Mouse (Mus musculus): Measurements from ENCODE around the gene Timm23. TPM values are rescaled to one million over a fixed set of nuclear protein-coding genes. Genes with fewer than 3 reads are reported as not detected.

Timm23 gene
- total RNA-seq, 1 experiment = 428 TPM

DNA sequence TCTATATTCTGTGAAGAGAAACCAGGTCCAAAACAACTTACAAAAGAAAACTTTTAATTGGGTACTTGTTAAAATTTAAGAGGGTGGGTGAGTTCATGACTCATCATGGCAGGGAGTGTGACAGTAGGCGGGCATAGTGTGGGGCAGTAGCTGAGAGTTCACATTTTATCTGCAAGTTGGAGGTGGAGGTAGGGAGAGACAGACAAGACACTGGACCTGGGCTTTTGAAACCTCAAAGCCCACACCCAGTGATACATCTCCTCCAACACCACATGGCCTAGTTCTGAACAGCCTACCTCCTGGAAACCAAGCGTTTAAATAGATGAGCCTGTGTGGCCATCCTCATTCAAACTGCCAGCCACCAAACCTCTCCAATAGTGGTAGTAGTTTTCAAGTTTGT is 26.4 kb downstream of the Timm23 start:
- no peak for TF ChIP-seq CHD2 (IDR thresholded peaks at IDR 0.05; ENCODE audit: low read depth, low read length)
- TF ChIP-seq HCFC1 (IDR thresholded peaks at IDR 0.05; ENCODE audit: borderline replicate concordance, insufficient read depth, low read length) = no peak
- TF ChIP-seq MAFK (IDR thresholded peaks at IDR 0.05; ENCODE audit: insufficient read depth, low read depth, low read length) = no peak
- TF ChIP-seq ZNF384 (IDR thresholded peaks at IDR 0.05; ENCODE audit: low read depth, low read length) = no peak
- TF ChIP-seq ZC3H11A (IDR thresholded peaks at IDR 0.05; ENCODE audit: borderline replicate concordance, low read depth, low read length) = no peak
- peaks cover 21% of the 10 kb centered on the region for H3K36me3 ChIP-seq (ENCODE audit: control insufficient read depth, insufficient read depth, low read length, poor library complexity, severe bottlenecking)
- no peak for DNase-seq (ENCODE audit: low read depth, low spot score)
- H3K4me1 ChIP-seq (ENCODE audit: control insufficient read depth in 2 of 2, insufficient read depth in 2 of 2, low read length in 2 of 2, poor library complexity in 1 of 2) = no peaks in the 10 kb centered on the region
- H3K27ac ChIP-seq (ENCODE audit: insufficient read depth, low read depth, low read length, poor library complexity, severe bottlenecking) = no peak overlapping the region
- H3K9me3 ChIP-seq (ENCODE audit: control insufficient read depth, insufficient read depth, low read depth, low read length) = no peaks in the 10 kb centered on the region
- no peak overlapping the region for H3K9ac ChIP-seq (ENCODE audit: insufficient read depth, low read depth, low read length, poor library complexity, severe bottlenecking)
- in situ Hi-C loops (cut with MboI; ENCODE audit: low sequenced_read_pairs in 2 of 2, unreplicated experiment in 2 of 2) = no loop called here
- H3K4me3 ChIP-seq (ENCODE audit: insufficient read depth in 1 of 2, low read depth in 1 of 2, low read length in 2 of 2, poor library complexity in 1 of 2, severe bottlenecking in 1 of 2) = no peak overlapping the region

DNA sequence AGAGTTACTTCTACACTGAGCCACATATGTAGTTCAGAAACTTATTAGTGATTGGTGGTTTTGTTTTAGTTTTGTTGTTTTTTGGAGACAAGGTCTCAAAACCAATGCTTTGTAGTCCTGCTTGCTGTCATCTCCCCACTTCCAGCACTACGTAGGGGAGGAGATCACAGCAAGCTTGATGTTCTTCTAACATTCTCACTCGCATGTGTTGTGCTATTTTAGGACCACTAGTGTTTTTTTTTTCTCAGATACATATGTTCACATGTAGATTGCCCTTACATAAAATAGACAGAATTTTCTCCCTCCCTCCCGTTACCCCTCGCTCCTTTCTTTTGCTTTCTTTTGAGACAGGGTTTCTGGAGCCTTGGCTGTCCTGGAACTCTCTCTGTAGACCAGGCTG is 31.6 kb downstream of the Timm23 start:
- DNase-seq (ENCODE audit: low read depth, low spot score) = no peak

DNA sequence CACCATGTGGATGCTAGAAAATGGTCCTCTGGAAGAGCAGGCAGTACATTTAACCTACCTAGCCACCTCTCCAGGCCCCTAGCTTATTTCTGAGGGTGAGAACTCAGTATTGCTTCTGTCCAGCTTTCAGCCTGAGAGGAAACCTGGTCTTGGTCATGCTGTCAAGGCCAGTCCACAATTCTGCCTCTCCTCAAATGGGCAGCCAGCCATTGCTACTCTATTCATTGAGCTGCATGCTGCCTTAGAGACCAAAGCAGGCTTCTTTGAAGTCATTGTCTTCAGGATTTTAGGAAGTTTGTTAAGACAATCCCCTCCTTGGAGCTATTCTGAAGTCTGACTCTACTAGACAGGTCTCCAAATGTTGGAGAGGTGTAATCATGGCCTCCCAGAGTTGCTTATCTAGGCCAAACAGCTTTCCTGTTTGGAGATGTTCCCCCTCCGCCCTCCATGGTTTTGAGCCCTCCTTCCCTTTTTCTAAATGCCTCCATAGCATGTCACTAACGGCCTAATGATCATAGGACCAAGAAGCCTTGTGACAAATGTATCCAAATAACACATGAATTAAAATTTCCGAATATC is 33.0 kb downstream of the Timm23 start:
- Histone ChIP-seq H3K4me1 (ENCODE audit: control insufficient read depth in 2 of 2, insufficient read depth in 2 of 2, low read length in 2 of 2, poor library complexity in 1 of 2) (peaks cover 2 to 4% of the 10 kb centered on the region in 2 experiments; a peak in 2 of 4 replicates), H3K9me3 (ENCODE audit: control insufficient read depth, insufficient read depth, low read depth, low read length) (no peaks in the 10 kb centered on the region), H3K4me3 (ENCODE audit: insufficient read depth in 1 of 2, low read depth in 1 of 2, low read length in 2 of 2, poor library complexity in 1 of 2, severe bottlenecking in 1 of 2) (no peak overlapping the region), H3K27ac (ENCODE audit: insufficient read depth, low read depth, low read length, poor library complexity, severe bottlenecking) (no peak overlapping the region), H3K9ac (ENCODE audit: insufficient read depth, low read depth, low read length, poor library complexity, severe bottlenecking) (no peak overlapping the region), H3K36me3 (ENCODE audit: control insufficient read depth, insufficient read depth, low read length, poor library complexity, severe bottlenecking) (peaks cover 7% of the 10 kb centered on the region)
- DNase-seq (ENCODE audit: low read depth, low spot score) = no peak
- no peak for TF ChIP-seq CHD2 (IDR thresholded peaks at IDR 0.05; ENCODE audit: low read depth, low read length)
- in situ Hi-C loops (cut with MboI; ENCODE audit: low sequenced_read_pairs in 2 of 2, unreplicated experiment in 2 of 2) = no loop called here

More for the DNA sequence above, 31.6 kb downstream of the Timm23 start:
- no peak overlapping the region for H3K4me3 ChIP-seq (ENCODE audit: insufficient read depth in 1 of 2, low read depth in 1 of 2, low read length in 2 of 2, poor library complexity in 1 of 2, severe bottlenecking in 1 of 2)
- H3K27ac ChIP-seq (ENCODE audit: insufficient read depth, low read depth, low read length, poor library complexity, severe bottlenecking) = no peak overlapping the region
- no peaks in the 10 kb centered on the region for H3K9me3 ChIP-seq (ENCODE audit: control insufficient read depth, insufficient read depth, low read depth, low read length)
- in situ Hi-C loops (cut with MboI; ENCODE audit: low sequenced_read_pairs in 2 of 2, unreplicated experiment in 2 of 2) = no loop called here
- no peak overlapping the region for H3K9ac ChIP-seq (ENCODE audit: insufficient read depth, low read depth, low read length, poor library complexity, severe bottlenecking)
- no peak for TF ChIP-seq ZNF384 (IDR thresholded peaks at IDR 0.05; ENCODE audit: low read depth, low read length)
- no peak for TF ChIP-seq MAFK (IDR thresholded peaks at IDR 0.05; ENCODE audit: insufficient read depth, low read depth, low read length)
- no peak for TF ChIP-seq HCFC1 (IDR thresholded peaks at IDR 0.05; ENCODE audit: borderline replicate concordance, insufficient read depth, low read length)
- no peak for TF ChIP-seq CHD2 (IDR thresholded peaks at IDR 0.05; ENCODE audit: low read depth, low read length)
- no peak for TF ChIP-seq ZC3H11A (IDR thresholded peaks at IDR 0.05; ENCODE audit: borderline replicate concordance, low read depth, low read length)
- H3K36me3 ChIP-seq (ENCODE audit: control insufficient read depth, insufficient read depth, low read length, poor library complexity, severe bottlenecking) = peaks cover 11% of the 10 kb centered on the region
- H3K4me1 ChIP-seq (ENCODE audit: control insufficient read depth in 2 of 2, insufficient read depth in 2 of 2, low read length in 2 of 2, poor library complexity in 1 of 2) = peaks cover 2 to 4% of the 10 kb centered on the region in 2 experiments; a peak in 2 of 4 replicates

DNA sequence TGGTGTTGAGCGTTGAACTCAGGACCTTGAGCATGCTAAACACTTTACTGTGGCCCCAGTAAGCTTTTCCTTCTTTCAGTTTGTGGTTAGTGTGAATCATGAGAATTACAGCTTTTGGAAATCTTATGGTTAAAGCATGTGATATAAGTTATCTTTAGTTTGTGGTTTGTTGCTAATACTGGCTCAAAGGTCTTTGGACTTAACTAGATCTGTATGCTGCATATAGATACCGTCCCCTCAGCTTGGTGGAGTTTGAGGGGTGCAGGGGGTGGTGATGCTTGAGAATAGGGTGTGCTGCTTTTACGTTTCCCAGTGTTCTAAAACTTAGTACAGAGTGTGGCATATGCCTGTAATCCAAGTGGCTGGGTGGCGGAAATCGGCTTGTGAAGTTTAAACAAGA is 34.4 kb downstream of the Timm23 start:
- Histone ChIP-seq H3K9ac (ENCODE audit: insufficient read depth, low read depth, low read length, poor library complexity, severe bottlenecking) (no peak overlapping the region), H3K36me3 (ENCODE audit: control insufficient read depth, insufficient read depth, low read length, poor library complexity, severe bottlenecking) (peaks cover 2% of the 10 kb centered on the region; the same call in 1 of the 2 replicates), H3K4me1 (ENCODE audit: control insufficient read depth in 2 of 2, insufficient read depth in 2 of 2, low read length in 2 of 2, poor library complexity in 1 of 2) (peaks cover 2 to 4% of the 10 kb centered on the region in 2 experiments; a peak in 2 of 4 replicates), H3K27ac (ENCODE audit: insufficient read depth, low read depth, low read length, poor library complexity, severe bottlenecking) (no peak overlapping the region), H3K4me3 (ENCODE audit: insufficient read depth in 1 of 2, low read depth in 1 of 2, low read length in 2 of 2, poor library complexity in 1 of 2, severe bottlenecking in 1 of 2) (no peak overlapping the region), H3K9me3 (ENCODE audit: control insufficient read depth, insufficient read depth, low read depth, low read length) (no peaks in the 10 kb centered on the region)
- no peak for DNase-seq (ENCODE audit: low read depth, low spot score)
- in situ Hi-C loops (cut with MboI; ENCODE audit: low sequenced_read_pairs in 2 of 2, unreplicated experiment in 2 of 2) = no loop called here
- no peak for TF ChIP-seq ZC3H11A (IDR thresholded peaks at IDR 0.05; ENCODE audit: borderline replicate concordance, low read depth, low read length)
- TF ChIP-seq CHD2 (IDR thresholded peaks at IDR 0.05; ENCODE audit: low read depth, low read length) = no peak
- TF ChIP-seq MAFK (IDR thresholded peaks at IDR 0.05; ENCODE audit: insufficient read depth, low read depth, low read length) = no peak
- no peak for TF ChIP-seq HCFC1 (IDR thresholded peaks at IDR 0.05; ENCODE audit: borderline replicate concordance, insufficient read depth, low read length)
- no peak for TF ChIP-seq ZNF384 (IDR thresholded peaks at IDR 0.05; ENCODE audit: low read depth, low read length)

DNA sequence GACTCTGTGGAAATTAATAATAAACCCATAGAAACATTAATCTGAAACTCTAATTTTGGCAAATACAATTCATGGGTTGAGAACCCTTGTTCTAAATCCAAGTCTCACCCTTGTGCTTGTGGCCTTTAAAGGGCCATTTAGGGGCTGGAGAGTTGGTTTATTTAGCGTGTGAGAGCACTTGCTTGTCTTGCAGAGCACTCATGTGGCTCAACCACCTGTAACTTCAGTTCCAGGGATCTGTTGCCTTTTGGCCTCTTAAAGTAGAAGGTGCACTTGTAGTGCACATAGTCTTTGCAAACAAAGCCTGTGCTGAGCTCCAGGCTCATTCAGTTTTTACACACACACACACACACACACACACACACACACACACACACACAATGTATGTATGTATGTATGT is 34.9 kb downstream of the Timm23 start:
- peaks cover 4 to 6% of the 10 kb centered on the region in 2 experiments; a peak in 2 of 4 replicates for H3K4me1 ChIP-seq (ENCODE audit: control insufficient read depth in 2 of 2, insufficient read depth in 2 of 2, low read length in 2 of 2, poor library complexity in 1 of 2)
- no peak for DNase-seq (ENCODE audit: low read depth, low spot score)
- H3K9me3 ChIP-seq (ENCODE audit: control insufficient read depth, insufficient read depth, low read depth, low read length) = no peaks in the 10 kb centered on the region
- no peak overlapping the region for H3K4me3 ChIP-seq (ENCODE audit: insufficient read depth in 1 of 2, low read depth in 1 of 2, low read length in 2 of 2, poor library complexity in 1 of 2, severe bottlenecking in 1 of 2)
- in situ Hi-C loops (cut with MboI; ENCODE audit: low sequenced_read_pairs in 2 of 2, unreplicated experiment in 2 of 2) = no loop called here
- no peak for TF ChIP-seq MAFK (IDR thresholded peaks at IDR 0.05; ENCODE audit: insufficient read depth, low read depth, low read length)
- no peak for TF ChIP-seq ZNF384 (IDR thresholded peaks at IDR 0.05; ENCODE audit: low read depth, low read length)
- no peaks in the 10 kb centered on the region; the same call in 1 of the 2 replicates for H3K36me3 ChIP-seq (ENCODE audit: control insufficient read depth, insufficient read depth, low read length, poor library complexity, severe bottlenecking)
- no peak overlapping the region for H3K9ac ChIP-seq (ENCODE audit: insufficient read depth, low read depth, low read length, poor library complexity, severe bottlenecking)
- H3K27ac ChIP-seq (ENCODE audit: insufficient read depth, low read depth, low read length, poor library complexity, severe bottlenecking) = no peak overlapping the region

All from ES-E14 (cell line).